Mouse (Mus musculus): ENCODE data around the gene Aym1. TPM values are rescaled to one million over a fixed set of nuclear protein-coding genes. Genes with fewer than 3 reads are reported as not detected.
"Not testable (repeated sequence)": the region's sequence is repeated elsewhere in the genome, so short reads cannot be mapped to it uniquely, and the experiment has no call there.

The Aym1 gene
- total RNA-seq, 2 experiments from 2014 or later = not detected

GRCm38 (mm10) chr5:113349810-113350209, 7.3 kb upstream of the Aym1 start:
- DNase-seq = no peak
- intact Hi-C loops (cut with DNase I; ENCODE audit: low total_unique reads) = no loop called here

GRCm38 (mm10) chr5:113351768-113352167, 5.3 kb upstream of the Aym1 start:
- no peak for DNase-seq
- intact Hi-C loops (cut with DNase I; ENCODE audit: low total_unique reads) = no loop called here

- intact Hi-C loops (cut with DNase I; ENCODE audit: low total_unique reads) = no loop called here
- DNase-seq = no peak
Measured at GRCm38 (mm10) chr5:113352636-113353035, 4.5 kb upstream of the Aym1 start.

- no peak for DNase-seq
- intact Hi-C loops (cut with DNase I; ENCODE audit: low total_unique reads) = no loop called here
Measured at GRCm38 (mm10) chr5:113354311-113354710, 2.8 kb upstream of the Aym1 start.

- intact Hi-C loops (cut with DNase I; ENCODE audit: low total_unique reads) = no loop called here
- no peak for DNase-seq
Measured at GRCm38 (mm10) chr5:113357656-113358055, 562 bp downstream of the Aym1 start.

GRCm38 (mm10) chr5:113358833-113359232, 1.7 kb downstream of the Aym1 start:
- DNase-seq = no peak
- intact Hi-C loops (cut with DNase I; ENCODE audit: low total_unique reads) = no loop called here

GRCm38 (mm10) chr5:113361283-113361682, 4.2 kb downstream of the Aym1 start:
- intact Hi-C loops (cut with DNase I; ENCODE audit: low total_unique reads) = loop anchor here (10.0 kb wide), 1 partner anchor 454 kb away; no protein-coding TSS in a partner anchor
- no peak for DNase-seq

GRCm38 (mm10) chr5:113362258-113362996, 5.3 kb downstream of the Aym1 start:
- intact Hi-C loops (cut with DNase I; ENCODE audit: low total_unique reads) = loop anchor here (10.0 kb wide), 1 partner anchor 452 kb away; no protein-coding TSS in a partner anchor
- DNase-seq = no peak

GRCm38 (mm10) chr5:113363177-113363576, 6.1 kb downstream of the Aym1 start:
- no peak for DNase-seq
- intact Hi-C loops (cut with DNase I; ENCODE audit: low total_unique reads) = loop anchor here (10.0 kb wide), 1 partner anchor 452 kb away; no protein-coding TSS in a partner anchor

GRCm38 (mm10) chr5:113365921-113366320, 8.8 kb downstream of the Aym1 start:
- DNase-seq = peak; percentile 65
- intact Hi-C loops (cut with DNase I; ENCODE audit: low total_unique reads) = loop anchor here (2.0 to 10.0 kb wide), 2 partner anchors 361 to 449 kb away; no protein-coding TSS in a partner anchor

GRCm38 (mm10) chr5:113367726-113368125, 10.6 kb downstream of the Aym1 start:
- intact Hi-C loops (cut with DNase I; ENCODE audit: low total_unique reads) = loop anchor here (2.0 to 10.0 kb wide), 2 partner anchors 359 to 447 kb away; no protein-coding TSS in a partner anchor
- DNase-seq = not testable (repeated sequence)

GRCm38 (mm10) chr5:113369262-113369868, 12.3 kb downstream of the Aym1 start:
- intact Hi-C loops (cut with DNase I; ENCODE audit: low total_unique reads) = loop anchor here (10.0 kb wide), 1 partner anchor 445 kb away; no protein-coding TSS in a partner anchor
- no peak for DNase-seq

GRCm38 (mm10) chr5:113372449-113372848, 15.4 kb downstream of the Aym1 start:
- no peak for DNase-seq
- intact Hi-C loops (cut with DNase I; ENCODE audit: low total_unique reads) = loop anchor here (10.0 kb wide), 1 partner anchor 182 kb away; no protein-coding TSS in a partner anchor

- DNase-seq = peak; percentile 32
- intact Hi-C loops (cut with DNase I; ENCODE audit: low total_unique reads) = loop anchor here (10.0 kb wide), 1 partner anchor 182 kb away; no protein-coding TSS in a partner anchor
Measured at GRCm38 (mm10) chr5:113372995-113373950, 16.2 kb downstream of the Aym1 start.

- no peak for DNase-seq
- intact Hi-C loops (cut with DNase I; ENCODE audit: low total_unique reads) = loop anchor here (10.0 kb wide), 1 partner anchor 181 kb away; no protein-coding TSS in a partner anchor
Measured at GRCm38 (mm10) chr5:113374290-113374689, 17.2 kb downstream of the Aym1 start.

GRCm38 (mm10) chr5:113375783-113376182, 18.7 kb downstream of the Aym1 start:
- intact Hi-C loops (cut with DNase I; ENCODE audit: low total_unique reads) = loop anchor here (10.0 kb wide), 1 partner anchor 179 kb away; no protein-coding TSS in a partner anchor
- DNase-seq = peak; percentile 61

- no peak for DNase-seq
- intact Hi-C loops (cut with DNase I; ENCODE audit: low total_unique reads) = loop anchor here (10.0 kb wide), 1 partner anchor 179 kb away; no protein-coding TSS in a partner anchor
Measured at GRCm38 (mm10) chr5:113376292-113376691, 19.2 kb downstream of the Aym1 start.

GRCm38 (mm10) chr5:113379416-113379815, 22.3 kb downstream of the Aym1 start:
- intact Hi-C loops (cut with DNase I; ENCODE audit: low total_unique reads) = loop anchor here (10.0 kb wide), 1 partner anchor 175 kb away; no protein-coding TSS in a partner anchor
- no peak for DNase-seq

GRCm38 (mm10) chr5:113380553-113380952, 23.5 kb downstream of the Aym1 start:
- DNase-seq = no peak
- intact Hi-C loops (cut with DNase I; ENCODE audit: low total_unique reads) = no loop called here

All from gastrocnemius, postnatal 14 days (tissue).